Mouse (Mus musculus): ENCODE measurements around the gene Olfr1014.
A peak's percentile ranks its signal among the peaks of the same experiment; 100 is the strongest.

Olfr1014 gene

DNA sequence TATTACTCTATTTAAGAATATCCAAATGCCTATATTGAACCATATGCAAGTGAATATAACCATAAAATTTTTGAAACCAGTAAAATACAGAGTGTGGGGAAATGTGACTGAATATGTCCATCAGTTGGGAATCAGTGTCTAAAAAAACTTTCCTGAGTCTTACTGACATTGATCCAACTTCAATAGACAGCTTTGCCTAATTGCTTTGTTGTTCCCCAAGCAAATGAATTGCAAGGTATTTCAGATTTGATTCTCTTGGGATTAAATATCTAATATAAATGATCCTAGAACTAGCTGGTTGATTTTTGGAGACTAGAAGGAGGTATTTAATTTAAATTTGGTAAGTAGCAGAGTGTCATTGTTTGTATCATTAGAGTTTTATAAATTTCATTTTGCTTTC is at the start of gene Olfr1014:
TSS of gene Olfr1014 (plus strand) at position 301 of the 400 bp plus-strand sequence.
- no peak for DNase-seq (ENCODE audit: low read depth, low spot score)

DNA sequence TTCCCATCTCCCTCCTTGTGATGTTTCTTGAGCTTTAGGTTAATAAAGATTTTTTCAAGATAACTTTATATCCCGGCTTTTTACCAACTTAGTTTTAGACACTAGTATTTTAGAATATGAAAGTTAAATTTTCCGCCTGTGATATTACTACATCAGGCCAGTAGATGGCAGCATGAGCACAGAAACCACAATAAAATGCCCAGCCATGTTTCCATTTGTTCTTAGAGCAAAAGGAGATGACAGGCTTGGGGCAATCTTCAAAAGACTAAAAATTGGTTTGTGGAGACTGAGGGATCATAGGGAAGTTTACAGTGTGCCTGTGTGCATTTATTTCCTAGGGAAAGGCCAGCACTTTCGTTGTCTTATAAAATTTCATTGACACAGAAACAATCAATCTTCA is 46.7 kb upstream of the Olfr1014 start:
- DNase-seq (ENCODE audit: low read depth, low spot score): peak; percentile 2

DNA sequence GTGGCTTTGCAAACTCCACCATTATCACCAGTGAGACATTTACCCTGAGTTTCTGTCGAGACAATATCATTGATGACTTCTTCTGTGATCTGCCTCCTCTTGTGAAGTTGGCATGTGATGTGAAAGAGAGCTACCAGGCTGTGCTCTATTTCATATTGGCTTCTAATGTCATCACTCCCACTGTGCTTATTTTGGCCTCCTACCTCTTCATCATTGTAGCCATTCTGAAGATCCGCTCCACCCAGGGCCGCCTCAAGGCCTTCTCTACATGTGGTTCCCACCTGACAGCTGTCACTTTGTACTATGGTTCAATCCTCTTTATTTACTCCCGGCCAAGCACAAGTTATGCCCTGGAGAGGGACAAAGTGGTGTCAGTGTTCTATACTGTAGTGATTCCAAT is 18.7 kb upstream of the Olfr1014 start:
- DNase-seq (ENCODE audit: low read depth, low spot score): no peak

DNA sequence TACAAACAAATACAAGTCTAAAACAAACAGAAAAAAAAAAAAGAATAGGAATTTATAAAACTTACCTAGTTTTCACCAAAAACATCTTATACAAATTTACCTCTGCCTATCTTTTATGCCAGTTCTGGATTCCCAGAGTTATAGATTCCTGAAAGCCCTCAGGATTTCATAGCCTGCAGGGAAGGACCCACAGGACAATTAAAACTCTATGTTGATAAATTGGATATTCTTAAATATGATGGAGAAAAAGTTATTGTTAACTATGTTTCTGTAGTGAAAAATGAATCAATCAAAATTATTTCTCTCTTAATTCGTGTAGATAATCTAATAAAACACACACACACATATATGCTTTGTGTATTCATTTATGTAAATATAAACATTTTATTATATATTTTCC is 9.8 kb upstream of the Olfr1014 start, which contains the start of gene Olfr1012:
TSS of gene Olfr1012 (minus strand) at position 101 of the 400 bp plus-strand sequence.
- no peak for DNase-seq (ENCODE audit: low read depth, low spot score)

DNA sequence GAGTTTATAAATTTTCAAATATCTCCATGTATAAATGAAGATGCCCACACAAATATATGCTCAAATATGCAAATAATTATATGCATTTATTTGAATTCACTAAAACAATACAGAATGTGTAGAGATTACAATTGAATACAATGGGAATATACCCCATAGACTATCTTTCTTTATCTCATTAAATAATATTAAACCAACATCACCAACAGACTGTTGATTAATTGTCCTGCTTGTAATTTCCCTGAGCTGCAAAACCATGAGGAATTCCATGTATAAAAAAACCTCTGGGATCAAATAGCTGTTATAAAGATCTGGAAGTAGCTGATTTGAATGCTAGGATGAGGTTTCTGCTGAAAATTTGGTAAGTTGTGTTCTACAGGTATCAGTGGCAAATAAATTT is 5.7 kb upstream of the Olfr1014 start, which contains the start of gene Olfr1013:
TSS of gene Olfr1013 (plus strand) at position 301 of the 400 bp plus-strand sequence.
- no peak for DNase-seq (ENCODE audit: low read depth, low spot score)

DNA sequence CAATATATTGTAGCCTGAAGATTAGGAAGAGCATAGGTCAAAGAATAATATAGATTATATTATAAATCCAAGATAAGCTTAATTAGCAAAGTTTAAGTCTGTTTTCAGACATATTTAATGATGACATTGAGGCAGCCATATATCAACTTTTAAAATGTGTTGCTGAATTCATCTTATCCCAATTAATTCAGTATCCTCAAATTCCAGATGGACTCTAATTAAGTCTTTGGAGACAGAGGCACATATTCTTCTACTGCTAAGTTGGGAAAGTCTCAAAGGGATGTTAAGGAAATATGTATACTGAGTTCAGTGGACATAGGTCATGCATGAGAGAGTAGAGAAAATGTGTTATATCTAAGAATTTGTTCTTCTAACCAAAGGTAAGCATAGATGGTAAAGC is 9.2 kb downstream of the Olfr1014 start, which contains the start of gene Olfr1015:
TSS of gene Olfr1015 (plus strand) at position 301 of the 400 bp plus-strand sequence.
- no peak for DNase-seq (ENCODE audit: low read depth, low spot score)

DNA sequence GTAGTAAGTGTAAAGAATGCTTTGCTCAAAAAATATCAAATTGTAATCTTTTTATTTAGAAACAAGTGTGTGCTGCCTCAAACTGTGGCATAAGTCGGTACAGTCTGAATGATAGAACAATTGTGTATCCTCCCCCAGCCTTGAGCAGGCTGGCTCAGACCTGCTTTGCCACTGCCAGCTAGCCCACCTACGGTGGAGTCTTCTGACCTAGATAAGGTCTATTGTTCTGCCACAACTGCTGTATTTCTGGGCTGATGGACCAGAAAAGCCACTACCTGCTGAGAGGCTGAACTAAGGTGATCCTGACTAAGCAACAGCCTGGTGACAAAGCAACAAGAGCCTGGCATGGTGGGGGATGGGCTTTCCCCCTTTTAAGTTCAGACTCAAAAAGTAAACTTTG is 19.8 kb downstream of the Olfr1014 start:
- no peak for DNase-seq (ENCODE audit: low read depth, low spot score)

DNA sequence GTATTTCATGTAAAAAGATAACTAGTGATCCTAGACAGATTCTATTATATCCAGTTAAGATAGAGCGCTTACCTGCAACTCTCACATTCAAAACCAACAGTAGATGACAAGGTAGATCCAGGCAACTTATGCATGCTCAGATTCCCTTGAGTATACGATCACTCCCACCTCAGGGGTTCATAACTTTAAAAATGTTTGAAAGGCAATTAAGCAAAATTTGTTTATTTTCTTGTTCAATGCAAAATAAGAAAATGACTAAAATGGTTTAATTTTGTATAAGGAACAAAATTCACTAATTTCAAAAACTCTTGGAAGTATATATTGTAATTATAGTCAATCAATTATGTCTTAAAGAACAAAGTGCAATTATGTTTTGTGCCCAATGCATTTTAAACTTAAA is 29.9 kb downstream of the Olfr1014 start, which contains the start of gene Olfr1016:
TSS of gene Olfr1016 (minus strand) at position 101 of the 400 bp plus-strand sequence.
- no peak for DNase-seq (ENCODE audit: low read depth, low spot score)

DNA sequence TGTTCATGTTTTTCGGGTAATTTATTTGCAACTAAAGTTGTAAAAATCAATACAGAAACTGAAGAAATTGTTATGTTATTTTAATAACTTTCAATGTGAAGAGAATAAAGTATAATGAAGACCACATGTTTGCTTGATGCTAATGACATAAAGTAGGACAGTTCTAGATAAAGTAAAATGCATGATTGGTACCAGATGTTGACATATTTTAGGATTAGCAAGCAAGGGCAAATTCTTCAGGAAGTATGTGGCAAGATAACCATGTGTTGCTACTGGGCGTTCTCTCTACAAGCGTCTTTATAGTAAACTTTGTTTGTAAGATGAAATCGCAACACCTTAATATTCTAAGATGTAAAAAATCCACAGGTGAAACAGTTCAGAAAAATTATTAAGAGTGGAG is 32.0 kb downstream of the Olfr1014 start:
- DNase-seq (ENCODE audit: low read depth, low spot score): no peak

DNA sequence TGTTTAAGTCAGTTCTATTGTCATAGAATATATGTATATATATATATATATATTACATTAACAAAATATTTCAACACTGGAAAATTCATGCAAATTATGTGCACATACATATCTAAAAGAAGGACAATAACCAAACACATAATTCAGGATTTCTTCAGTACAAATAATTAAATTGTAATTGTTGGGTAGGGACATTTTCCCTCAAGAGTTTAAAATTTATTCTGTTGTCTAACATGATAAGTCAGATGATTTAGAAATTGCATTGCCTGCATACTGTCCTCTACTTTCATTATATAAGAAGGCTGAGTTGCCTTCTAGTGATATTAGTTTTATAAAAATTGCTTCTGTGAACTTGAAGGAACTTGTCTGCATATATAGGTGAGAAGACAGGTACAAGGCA is 45.7 kb downstream of the Olfr1014 start, which contains the start of gene Olfr1018:
TSS of gene Olfr1018 (plus strand) at position 301 of the 400 bp plus-strand sequence.
- DNase-seq (ENCODE audit: low read depth, low spot score): no peak
